Mouse (Mus musculus) CH12.LX (cell line): ENCODE data around the gene Cux1.

Source experiments
- BHLHE40 ChIP-seq: IDR thresholded peaks from 2 replicates; pipeline ENCODE4 v1.6.1; 2011; ENCODE audit warnings: mild to moderate bottlenecking, low read depth, low read length, improper control_type of control experiment
- CTCF ChIP-seq, 2 experiments: IDR thresholded peaks in 1 of 2; conservative IDR thresholded peaks in 1 of 2; 2 replicates each; pipeline ENCODE4 v1.5.1; 2011 to 2012; ENCODE audit warnings: low read depth in 2 of 2, low read length in 2 of 2, improper control_type of control experiment in 1 of 2, inconsistent platforms in 1 of 2, mild to moderate bottlenecking in 1 of 2, moderate library complexity in 1 of 2
- MAZ ChIP-seq: IDR thresholded peaks from 2 replicates; pipeline ENCODE4 v1.6.1; 2012; ENCODE audit warnings: low read depth, mild to moderate bottlenecking, inconsistent platforms, low read length, improper control_type of control experiment, moderate library complexity
- ZKSCAN1 ChIP-seq: IDR thresholded peaks from 2 replicates; pipeline ENCODE4 v1.6.1; 2012; ENCODE audit warnings: low read depth, inconsistent platforms, low read length, improper control_type of control experiment, borderline replicate concordance

GRCm38 (mm10) chr5:136386757-136387156, 180.5 kb downstream of the Cux1 start:
- TF ChIP-seq BHLHE40 (no peak), MAZ (no peak), CTCF (conservative IDR thresholded peaks at IDR 0.05 in 1 of 2, IDR thresholded peaks at IDR 0.05 in 1 of 2; ENCODE audit: low read depth in 2 of 2, low read length in 2 of 2) (no peak), ZKSCAN1 (no peak)
